Mouse (Mus musculus) hindbrain, embryonic 10.5 days (tissue): ENCODE measurements around the gene Mtcl1. TPM values are rescaled to one million over a fixed set of nuclear protein-coding genes. Genes with fewer than 3 reads are reported as not detected.

Source experiments
- polyA plus RNA-seq: library from polyadenylated mRNA; unstranded; fragments of >200 nt; fragmentation: Nextera tagmentation; extraction: Ambion mirVana; gene quantifications from 2 replicates; pipeline ENCODE4 v1.2.1, GENCODE M21; 2016

The Mtcl1 gene
- polyA plus RNA-seq, 1 experiment from 2014 or later = 89.7 TPM

Other genes starting within 250 kb of the Mtcl1 start
- 28.5 and 29.3 TPM in 2 replicates for gene Rab12, start 70.0 kb upstream of the Mtcl1 start, polyA plus RNA-seq
- not detected in 2 replicates for gene Themis3, start 144.9 kb upstream of the Mtcl1 start, polyA plus RNA-seq